Mouse (Mus musculus) G1E (cell line): ENCODE measurements around the gene Abcb4.

ENCODE experiments used
- CTCF ChIP-seq: IDR thresholded peaks from 2 replicates; pipeline ENCODE4 v1.5.1; 2012; ENCODE audit warnings: low read depth, low read length, inconsistent platforms, mixed read lengths
- GATA1 ChIP-seq: IDR thresholded peaks from 2 replicates; pipeline ENCODE4 v1.6.1; 2012; ENCODE audit warnings: borderline replicate concordance, low read length, inconsistent platforms, mixed read lengths
- GATA2 ChIP-seq: IDR thresholded peaks from 2 replicates; pipeline ENCODE4 v1.6.1; 2012; ENCODE audit warnings: low read depth, low read length, inconsistent platforms, borderline replicate concordance
- POLR2AphosphoS5 ChIP-seq: IDR thresholded peaks from 2 replicates; pipeline ENCODE4 v1.6.1; 2012; ENCODE audit warnings: low read depth, low read length, inconsistent platforms; ENCODE audit not compliant: insufficient replicate concordance
- TAL1 ChIP-seq: conservative IDR thresholded peaks from 2 replicates; pipeline ENCODE4 v1.6.1; 2012; ENCODE audit warnings: low read depth, low read length, inconsistent platforms, mixed read lengths

- TF ChIP-seq CTCF (no peak), TAL1 (no peak), GATA2 (no peak), GATA1 (no peak), POLR2AphosphoS5 (no peak)
Observed at GRCm38 (mm10) chr5:8990526-8990925, 97.0 kb downstream of the Abcb4 start.
